Mouse (Mus musculus) forebrain, embryonic 11.5 days (tissue): ENCODE results near the gene Atp6v1b1. TPM values are rescaled to one million over a fixed set of nuclear protein-coding genes. Genes with fewer than 3 reads are reported as not detected.

Source experiments
- ATAC-seq: fragments of 200-750 bp; cut with Nextera tagmentation; replicated peaks from 2 replicates; pipeline ENCODE4 v1.8.0; 2017; ENCODE audit warnings: moderate TSS enrichment; ENCODE audit not compliant: low FRiP score
- DNase-seq: peaks from one replicate; pipeline ENCODE4 v3.0.0-alpha.2; 2017; ENCODE audit warnings: low spot score
- H3K27ac ChIP-seq: fragments of 300-500 bp; sonication (generic); 2 replicates; pipeline ENCODE4 v1.5.1; 2014; ENCODE audit warnings: low read depth, low read length
- H3K27me3 ChIP-seq: fragments of 300-500 bp; sonication (generic); 2 replicates; pipeline ENCODE4 v1.6.1; 2014; ENCODE audit warnings: mild to moderate bottlenecking, low read length, mixed read lengths; ENCODE audit not compliant: control insufficient read depth, insufficient read depth
- H3K36me3 ChIP-seq: fragments of 300-500 bp; sonication (generic); 2 replicates; pipeline ENCODE4 v1.6.1; 2014; ENCODE audit warnings: mild to moderate bottlenecking, low read length, moderate library complexity, mixed read lengths; ENCODE audit not compliant: control insufficient read depth, insufficient read depth
- H3K4me1 ChIP-seq: fragments of 300-500 bp; sonication (generic); replicated peaks from 2 replicates; pipeline ENCODE4 v1.6.1; 2014; ENCODE audit warnings: low read length, mixed read lengths; ENCODE audit not compliant: control insufficient read depth, insufficient read depth
- H3K4me2 ChIP-seq: fragments of 300-500 bp; sonication (generic); 2 replicates; pipeline ENCODE4 v1.6.1; 2014; ENCODE audit warnings: low read depth, mild to moderate bottlenecking, low read length, moderate library complexity, mixed read lengths; ENCODE audit not compliant: severe bottlenecking
- H3K4me3 ChIP-seq: fragments of 300-500 bp; sonication (generic); 2 replicates; pipeline ENCODE4 v1.5.1; 2014; ENCODE audit warnings: low read depth, low read length
- H3K9ac ChIP-seq: fragments of 300-500 bp; sonication (generic); 2 replicates; pipeline ENCODE4 v1.6.1; 2014; ENCODE audit warnings: low read length
- H3K9me3 ChIP-seq: fragments of 300-500 bp; sonication (generic); 2 replicates; pipeline ENCODE4 v1.6.1; 2016; ENCODE audit warnings: low read length, mixed read lengths; ENCODE audit not compliant: control insufficient read depth
- WGBS: fragments of 180-500 bp; shearing (Covaris S2); extraction: QIAGEN DNeasy Blood & Tissue Kit; methylation state at CpG from one replicate; pipeline ENCODE4 v1.1.7; 2014; 5-methylcytosine and 5-hydroxymethylcytosine counted together
- polyA plus RNA-seq: library from polyadenylated mRNA; unstranded; fragments of >200 nt; fragmentation: Nextera tagmentation; extraction: Ambion mirVana; gene quantifications from 2 replicates; pipeline ENCODE4 v1.2.1, GENCODE M21; 2014

The Atp6v1b1 gene
- polyA plus RNA-seq, 1 experiment from 2014 or later: not detected

DNA sequence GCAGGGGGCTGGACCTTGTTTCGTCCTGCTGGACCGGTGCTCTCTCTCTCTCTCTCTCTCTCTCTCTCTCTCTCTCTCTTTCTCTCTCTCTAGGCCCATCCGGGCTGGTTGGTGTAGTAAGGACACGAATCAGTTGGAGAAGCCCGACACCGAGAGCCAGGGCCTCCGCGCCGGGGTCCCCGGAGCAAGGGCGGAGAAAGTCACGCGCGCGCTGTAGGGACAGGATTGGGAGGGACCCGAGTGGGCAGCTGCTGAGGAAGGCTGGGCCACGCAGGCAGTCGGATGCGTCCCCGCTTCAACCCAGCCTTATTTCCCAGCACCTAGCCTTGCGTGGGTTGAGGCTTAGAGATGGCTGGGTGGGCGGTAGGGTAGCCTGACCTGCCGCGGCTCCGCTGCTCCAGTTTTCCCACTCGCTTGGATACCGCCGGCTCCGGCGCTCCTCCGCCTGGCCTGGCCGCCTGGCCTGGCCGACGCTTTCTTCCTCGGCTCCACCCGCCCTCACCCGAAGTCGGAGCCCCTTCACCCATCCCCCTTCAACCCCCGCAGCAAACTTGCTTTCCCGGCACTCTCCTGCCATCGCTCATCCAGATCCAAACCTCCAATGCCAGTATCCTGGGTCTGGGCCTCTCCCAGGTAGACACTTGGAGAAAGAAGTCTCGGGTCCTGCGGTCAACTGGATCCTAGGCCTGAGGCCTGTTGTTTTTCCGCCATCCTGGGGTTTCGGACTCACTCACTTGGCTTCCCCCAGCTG lies 30.9 kb upstream of the Atp6v1b1 start:
- ATAC-seq: peak; percentile 16; the same call in 1 of the 2 replicates

DNA sequence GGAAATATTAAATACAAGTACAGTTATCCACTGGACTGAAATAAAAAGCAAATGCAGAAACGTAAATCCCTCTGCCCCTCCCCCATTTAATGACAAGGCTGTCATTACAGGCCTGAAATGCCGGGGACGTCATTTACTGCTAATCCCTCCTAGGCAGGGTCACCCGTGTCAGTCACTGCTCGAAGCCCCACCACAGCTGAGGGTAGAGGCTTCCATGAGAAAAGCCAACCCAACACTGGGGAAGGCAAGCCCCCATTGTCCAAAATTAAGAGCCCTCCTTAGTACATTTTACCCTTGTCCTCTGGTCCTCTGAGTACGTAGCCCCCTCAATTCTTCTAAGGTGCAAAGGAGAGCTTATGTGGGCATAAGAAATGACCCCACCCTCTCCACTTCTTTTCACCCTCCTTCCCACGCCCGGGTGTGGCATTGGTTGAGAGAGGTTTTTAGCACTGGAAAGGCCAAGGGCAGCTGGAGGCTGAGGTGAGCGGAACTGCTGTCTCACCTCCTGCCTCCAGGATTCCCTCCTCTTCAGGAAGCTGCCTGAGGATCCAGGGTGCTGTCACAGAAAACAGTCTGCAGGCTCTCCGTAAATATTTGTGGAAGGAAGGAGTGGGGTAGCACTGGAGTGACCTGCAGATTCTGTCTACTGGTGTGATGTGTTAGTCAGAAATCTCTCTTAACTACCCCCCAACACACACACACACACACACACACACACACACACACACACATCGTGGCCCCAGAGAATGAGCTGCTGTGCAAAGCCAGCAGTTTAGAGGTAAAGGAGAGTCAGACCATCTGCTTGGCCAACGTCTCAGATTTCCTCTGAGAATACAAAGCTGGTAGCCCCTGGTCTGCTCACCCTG lies 29.3 kb upstream of the Atp6v1b1 start:
- no peaks in the 10 kb centered on the region for H3K36me3 ChIP-seq
- no peak for DNase-seq
- 2% methylated on average over 12 of the region's 12 CpGs for WGBS
- no peak for ATAC-seq
- peaks cover 8% of the 10 kb centered on the region; the same call in 1 of the 2 replicates for H3K4me1 ChIP-seq
- no peak overlapping the region for H3K4me2 ChIP-seq
- no peaks in the 10 kb centered on the region for H3K9me3 ChIP-seq
- no peak overlapping the region for H3K9ac ChIP-seq
- H3K27me3 ChIP-seq: peaks cover 90% of the 10 kb centered on the region
- no peak overlapping the region for H3K27ac ChIP-seq
- H3K4me3 ChIP-seq: no peak overlapping the region

More for the DNA sequence above, 30.9 kb upstream of the Atp6v1b1 start:
- no peak overlapping the region for H3K27ac ChIP-seq
- peaks cover 90% of the 10 kb centered on the region for H3K27me3 ChIP-seq
- no peaks in the 10 kb centered on the region for H3K9me3 ChIP-seq
- H3K4me1 ChIP-seq: peaks cover 8% of the 10 kb centered on the region; the same call in 1 of the 2 replicates
- H3K9ac ChIP-seq: peak overlapping the region; percentile 23; the same call in 1 of the 2 replicates
- WGBS: 1% methylated on average over 45 of the region's 45 CpGs
- no peaks in the 10 kb centered on the region for H3K36me3 ChIP-seq
- peak; percentile 64 for DNase-seq
- peak overlapping the region; percentile 40 for H3K4me3 ChIP-seq
- H3K4me2 ChIP-seq: peak overlapping the region; percentile 71

DNA sequence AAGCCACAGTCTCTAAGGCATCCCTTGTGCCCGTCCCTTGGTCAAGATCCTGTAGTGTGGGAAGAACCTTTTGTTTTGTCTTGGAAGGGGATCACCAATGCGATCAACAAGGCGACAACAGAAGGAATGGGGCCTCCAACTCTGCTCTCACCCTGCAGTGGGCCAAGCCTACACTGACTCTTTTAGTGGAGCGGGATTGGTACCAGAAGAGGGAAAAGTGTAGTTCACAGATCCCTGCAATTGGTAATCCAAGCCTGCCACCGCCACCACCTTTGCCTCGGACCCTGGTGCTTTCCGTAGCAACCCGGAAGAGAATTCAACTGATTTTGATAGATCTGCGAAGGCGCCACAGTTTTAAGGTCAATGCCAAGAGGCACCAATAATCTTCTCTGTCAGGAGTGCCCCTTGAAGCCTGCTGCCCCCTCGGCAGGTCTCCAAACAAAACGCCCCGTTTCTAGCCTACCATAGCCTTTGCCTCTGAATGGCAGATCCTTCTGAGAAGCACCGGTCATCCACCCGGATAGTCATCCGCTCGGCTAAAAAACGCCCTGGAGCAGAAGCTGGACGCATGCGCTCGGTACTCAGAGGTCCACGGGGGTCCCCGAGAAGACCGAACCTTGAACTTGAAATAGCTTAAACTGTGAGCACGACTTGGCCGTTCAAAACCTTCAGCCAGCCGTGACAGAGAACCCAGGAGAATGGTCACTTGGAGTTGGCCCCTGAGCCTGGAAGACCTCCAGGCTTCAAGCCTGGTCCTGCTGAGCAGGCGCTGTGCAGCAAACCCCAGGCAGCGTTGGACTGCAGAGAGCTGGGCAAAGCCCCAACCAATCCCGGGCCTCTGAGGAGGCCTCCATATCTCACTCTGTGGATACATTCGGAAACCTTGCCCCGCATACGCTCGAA lies 28.3 kb upstream of the Atp6v1b1 start:
- Histone ChIP-seq H3K27ac (no peak overlapping the region), H3K36me3 (no peaks in the 10 kb centered on the region), H3K4me3 (no peak overlapping the region), H3K4me1 (peaks cover 8% of the 10 kb centered on the region; the same call in 1 of the 2 replicates), H3K27me3 (peaks cover 89% of the 10 kb centered on the region), H3K4me2 (no peak overlapping the region), H3K9ac (no peak overlapping the region), H3K9me3 (no peaks in the 10 kb centered on the region)
- DNase-seq (peak; percentile 67), ATAC-seq (no peak)
- WGBS: under 1% methylated on average over 34 of the region's 34 CpGs

DNA sequence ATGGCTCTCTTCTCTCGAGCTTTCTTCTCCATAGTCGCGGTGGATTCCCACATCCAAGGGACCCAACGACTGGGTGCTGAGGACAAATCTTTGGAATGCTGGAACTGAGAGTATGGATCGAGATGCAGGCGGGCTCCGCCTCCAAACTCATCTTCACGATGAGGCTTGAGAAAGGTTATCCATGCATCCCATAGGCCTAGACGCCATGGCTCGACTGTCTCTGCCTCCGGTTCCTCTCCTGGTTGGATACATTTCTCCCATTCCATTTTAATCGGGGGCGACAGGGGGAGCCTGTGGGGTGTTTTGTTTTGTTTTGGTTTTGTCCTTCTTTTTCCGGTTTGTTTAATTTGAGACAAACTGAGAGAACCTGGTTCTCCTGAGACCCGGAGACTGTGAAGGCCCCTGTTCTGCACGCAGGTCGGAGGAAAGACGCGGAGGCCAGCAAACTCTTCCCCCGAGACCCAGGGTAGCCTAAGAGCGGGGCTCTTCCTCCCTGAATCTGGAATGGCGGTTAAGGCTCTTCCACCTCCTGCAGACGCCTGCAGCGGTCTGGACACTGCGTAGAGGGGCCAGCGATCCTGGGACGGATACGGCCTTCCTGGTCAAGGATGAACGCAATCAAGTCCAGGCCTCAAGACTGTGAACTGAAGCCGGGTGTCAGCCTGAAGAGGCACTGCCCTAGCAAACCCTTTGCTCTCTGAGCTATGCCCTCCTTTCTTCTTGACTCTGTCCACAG lies 27.2 kb upstream of the Atp6v1b1 start:
- no peak overlapping the region for H3K4me3 ChIP-seq
- H3K36me3 ChIP-seq: no peaks in the 10 kb centered on the region
- H3K27ac ChIP-seq: no peak overlapping the region
- peaks cover 88% of the 10 kb centered on the region for H3K27me3 ChIP-seq
- ATAC-seq: no peak
- H3K4me2 ChIP-seq: no peak overlapping the region
- DNase-seq: peak; percentile 58
- no peak overlapping the region for H3K9ac ChIP-seq
- no peaks in the 10 kb centered on the region for H3K9me3 ChIP-seq
- WGBS: under 1% methylated on average over 30 of the region's 30 CpGs
- H3K4me1 ChIP-seq: peaks cover 8% of the 10 kb centered on the region; the same call in 1 of the 2 replicates

DNA sequence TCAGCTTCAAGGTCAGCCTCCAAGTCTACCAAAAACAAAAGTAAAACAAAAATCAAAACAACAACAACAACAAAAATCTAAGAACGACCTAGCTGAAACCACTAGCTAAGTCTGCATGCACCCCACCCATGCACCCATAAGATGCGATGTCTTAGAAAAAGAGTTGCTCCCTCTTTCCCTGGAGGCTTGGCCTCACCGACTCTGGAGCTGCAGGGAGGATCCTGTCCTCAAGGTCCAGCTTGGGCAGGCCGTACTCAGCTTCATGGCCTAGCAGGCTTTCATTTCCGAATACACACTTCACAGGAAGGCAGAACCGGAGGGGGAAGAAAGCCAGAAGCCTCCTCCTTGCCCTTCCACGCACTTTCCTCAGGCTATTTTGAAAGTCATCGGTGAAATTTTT lies 25.8 kb upstream of the Atp6v1b1 start:
- Histone ChIP-seq H3K36me3 (no peaks in the 10 kb centered on the region), H3K4me3 (no peak overlapping the region), H3K27me3 (peaks cover 88% of the 10 kb centered on the region), H3K4me2 (no peak overlapping the region), H3K4me1 (0 out of 2 replicates have a peak, but pooled peaks cover 2% of the 10 kb centered on the region), H3K9me3 (no peaks in the 10 kb centered on the region), H3K27ac (no peak overlapping the region), H3K9ac (no peak overlapping the region)
- DNase-seq (no peak), ATAC-seq (no peak)
- under 1% methylated on average over 8 of the region's 8 CpGs for WGBS

DNA sequence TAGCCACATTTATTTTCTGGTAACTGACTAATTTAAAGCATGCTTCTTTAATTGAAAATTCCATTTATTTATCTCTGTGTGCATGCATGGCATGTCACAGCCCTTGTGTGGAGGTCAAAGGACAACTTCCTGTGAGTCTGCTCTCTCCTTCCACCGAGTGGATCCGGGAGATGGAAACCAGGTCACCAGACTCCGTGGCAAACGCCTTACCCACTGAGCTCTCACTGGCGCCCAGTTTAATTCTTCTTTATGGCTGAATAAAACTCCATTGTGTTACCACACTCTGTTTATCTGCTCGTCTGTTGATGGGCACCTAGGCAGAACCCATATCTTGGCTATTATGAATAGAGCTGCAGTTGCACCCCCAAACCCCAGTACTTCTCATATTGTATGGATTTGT lies 20.3 kb upstream of the Atp6v1b1 start:
- no peak overlapping the region for H3K4me2 ChIP-seq
- ATAC-seq (no peak), DNase-seq (no peak)
- H3K4me1 ChIP-seq: no peaks in the 10 kb centered on the region
- 26% methylated on average over 6 of the region's 6 CpGs for WGBS
- H3K9me3 ChIP-seq: no peaks in the 10 kb centered on the region
- H3K4me3 ChIP-seq: no peak overlapping the region
- H3K36me3 ChIP-seq: no peaks in the 10 kb centered on the region
- no peak overlapping the region for H3K27ac ChIP-seq
- peaks cover 53% of the 10 kb centered on the region for H3K27me3 ChIP-seq
- no peak overlapping the region for H3K9ac ChIP-seq

DNA sequence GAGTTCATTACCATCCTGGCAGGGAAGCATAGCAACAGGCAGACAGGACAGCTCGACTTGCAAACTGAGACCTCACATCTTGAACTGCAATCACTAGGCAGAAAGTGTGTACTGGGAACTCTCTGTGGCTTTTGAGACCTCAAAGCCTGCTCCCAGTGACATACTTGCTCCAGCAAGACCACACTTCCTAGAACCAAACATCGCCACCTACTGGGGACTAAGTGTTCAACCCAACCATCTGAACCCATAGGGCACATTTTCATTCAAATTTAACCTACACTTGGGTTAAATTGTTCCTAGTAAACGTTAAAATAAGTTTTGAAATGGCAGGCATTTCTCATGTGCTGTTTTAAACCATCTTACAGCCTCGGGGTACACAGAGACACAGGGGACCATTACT lies 15.6 kb upstream of the Atp6v1b1 start:
- DNase-seq (no peak), ATAC-seq (no peak)
- no peaks in the 10 kb centered on the region for H3K4me1 ChIP-seq
- no peaks in the 10 kb centered on the region for H3K36me3 ChIP-seq
- H3K9ac ChIP-seq: no peak overlapping the region
- H3K4me2 ChIP-seq: no peak overlapping the region
- WGBS: 40% methylated on average over 4 of the region's 4 CpGs
- peaks cover 10% of the 10 kb centered on the region for H3K27me3 ChIP-seq
- no peaks in the 10 kb centered on the region for H3K9me3 ChIP-seq
- no peak overlapping the region for H3K4me3 ChIP-seq
- no peak overlapping the region for H3K27ac ChIP-seq
